Mouse (Mus musculus) C2C12 (cell line): ENCODE data around the gene Fibp.

Experiments
- CEBPB ChIP-seq: IDR thresholded peaks from one replicate; pipeline ENCODE4 v1.6.1; 2011; ENCODE audit warnings: low read depth, mild to moderate bottlenecking, control low read depth, moderate library complexity
- CTCF ChIP-seq: IDR thresholded peaks from one replicate; pipeline ENCODE4 v1.5.1; 2011; ENCODE audit not compliant: control insufficient read depth, insufficient read depth, insufficient read length
- MAX ChIP-seq: IDR thresholded peaks from one replicate; pipeline ENCODE4 v1.6.1; 2011; ENCODE audit warnings: mild to moderate bottlenecking, control low read depth
- MYOD1 ChIP-seq: IDR thresholded peaks from one replicate; pipeline ENCODE4 v1.6.1; 2011; ENCODE audit warnings: low read depth; ENCODE audit not compliant: control insufficient read depth, insufficient read length
- MYOG ChIP-seq: IDR thresholded peaks from one replicate; pipeline ENCODE4 v1.6.1; 2011; ENCODE audit not compliant: control insufficient read depth, insufficient read length; ENCODE audit errors: extremely low read depth
- USF1 ChIP-seq: IDR thresholded peaks from one replicate; pipeline ENCODE4 v1.6.1; 2011; ENCODE audit warnings: low read depth, mild to moderate bottlenecking, control low read depth, moderate library complexity

- TF ChIP-seq CTCF = no peak
- no peak for TF ChIP-seq MAX
- TF ChIP-seq MYOD1 = no peak
- no peak for TF ChIP-seq USF1
- TF ChIP-seq MYOG = no peak
- TF ChIP-seq CEBPB = no peak
These were observed 25.4 kb downstream of the Fibp start for GRCm38 (mm10) chr19:5485821-5486220.
